Mouse (Mus musculus): Measurements from ENCODE around the gene Srsf1. TPM values are rescaled to one million over a fixed set of nuclear protein-coding genes. Genes with fewer than 3 reads are reported as not detected.

Gene Srsf1
- polyA plus RNA-seq, 1 experiment = 143 TPM

GRCm38 (mm10) chr11:88015161-88015560 lies 32.0 kb upstream of the Srsf1 start:
- Histone ChIP-seq H3K36me3 (ENCODE audit: control insufficient read depth, insufficient read depth) (no peaks in the 10 kb centered on the region), H3K79me3 (ENCODE audit: low read depth) (no peaks in the 10 kb centered on the region), H3K4me3 (ENCODE audit: insufficient read depth, poor library complexity, severe bottlenecking) (no peak overlapping the region), H3K79me2 (ENCODE audit: control insufficient read depth, insufficient read depth) (no peaks in the 10 kb centered on the region), H3ac (ENCODE audit: control insufficient read depth, insufficient read length, low read depth) (no peak overlapping the region), H3K27me3 (ENCODE audit: control insufficient read depth, insufficient read depth, insufficient read length) (peaks cover 4% of the 10 kb centered on the region)
- TF ChIP-seq CTCF (IDR thresholded peaks at IDR 0.05; ENCODE audit: control insufficient read depth, insufficient read depth, insufficient read length) (no peak), FOSL1 (IDR thresholded peaks at IDR 0.05; ENCODE audit: insufficient read depth, low read length, poor library complexity, severe bottlenecking) (no peak), CEBPB (IDR thresholded peaks at IDR 0.05; ENCODE audit: low read depth) (no peak), MYOD1 (IDR thresholded peaks at IDR 0.05; ENCODE audit: control insufficient read depth, insufficient read length, low read depth) (no peak)

GRCm38 (mm10) chr11:88015795-88016194 lies 31.4 kb upstream of the Srsf1 start:
- Histone ChIP-seq H3K4me3 (ENCODE audit: insufficient read depth, poor library complexity, severe bottlenecking) (no peak overlapping the region), H3ac (ENCODE audit: control insufficient read depth, insufficient read length, low read depth) (no peak overlapping the region), H3K79me3 (ENCODE audit: low read depth) (no peaks in the 10 kb centered on the region), H3K36me3 (ENCODE audit: control insufficient read depth, insufficient read depth) (no peaks in the 10 kb centered on the region), H3K79me2 (ENCODE audit: control insufficient read depth, insufficient read depth) (no peaks in the 10 kb centered on the region), H3K27me3 (ENCODE audit: control insufficient read depth, insufficient read depth, insufficient read length) (peaks cover 3% of the 10 kb centered on the region)
- TF ChIP-seq CTCF (IDR thresholded peaks at IDR 0.05; ENCODE audit: control insufficient read depth, insufficient read depth, insufficient read length) = no peak
- no peak for TF ChIP-seq MYOG (IDR thresholded peaks at IDR 0.05; ENCODE audit: control insufficient read depth, extremely low read depth, insufficient read length)
- TF ChIP-seq USF1 (IDR thresholded peaks at IDR 0.05; ENCODE audit: low read depth) = no peak
- TF ChIP-seq MYOD1 (IDR thresholded peaks at IDR 0.05; ENCODE audit: control insufficient read depth, insufficient read length, low read depth) = no peak
- TF ChIP-seq CEBPB (IDR thresholded peaks at IDR 0.05; ENCODE audit: low read depth) = no peak
- TF ChIP-seq FOSL1 (IDR thresholded peaks at IDR 0.05; ENCODE audit: insufficient read depth, low read length, poor library complexity, severe bottlenecking) = no peak
- no peak for TF ChIP-seq MAX (IDR thresholded peaks at IDR 0.05)

- TF ChIP-seq MYOG (IDR thresholded peaks at IDR 0.05; ENCODE audit: control insufficient read depth, extremely low read depth, insufficient read length) (no peak), CEBPB (IDR thresholded peaks at IDR 0.05; ENCODE audit: low read depth) (no peak), MYOD1 (IDR thresholded peaks at IDR 0.05; ENCODE audit: control insufficient read depth, insufficient read length, low read depth) (no peak), CTCF (IDR thresholded peaks at IDR 0.05; ENCODE audit: control insufficient read depth, insufficient read depth, insufficient read length) (no peak), USF1 (IDR thresholded peaks at IDR 0.05; ENCODE audit: low read depth) (no peak), MAX (IDR thresholded peaks at IDR 0.05) (no peak), FOSL1 (IDR thresholded peaks at IDR 0.05; ENCODE audit: insufficient read depth, low read length, poor library complexity, severe bottlenecking) (no peak)
- no peaks in the 10 kb centered on the region for H3K79me2 ChIP-seq (ENCODE audit: control insufficient read depth, insufficient read depth)
- no peaks in the 10 kb centered on the region for H3K79me3 ChIP-seq (ENCODE audit: low read depth)
- H3K27me3 ChIP-seq (ENCODE audit: control insufficient read depth, insufficient read depth, insufficient read length) = no peaks in the 10 kb centered on the region
- H3K4me3 ChIP-seq (ENCODE audit: insufficient read depth, poor library complexity, severe bottlenecking) = no peak overlapping the region
- H3K36me3 ChIP-seq (ENCODE audit: control insufficient read depth, insufficient read depth) = no peaks in the 10 kb centered on the region
- H3ac ChIP-seq (ENCODE audit: control insufficient read depth, insufficient read length, low read depth) = no peak overlapping the region
These were observed 23.2 kb upstream of the Srsf1 start for GRCm38 (mm10) chr11:88023933-88024332.

- Histone ChIP-seq H3K4me3 (ENCODE audit: insufficient read depth, poor library complexity, severe bottlenecking) (no peak overlapping the region), H3ac (ENCODE audit: control insufficient read depth, insufficient read length, low read depth) (no peak overlapping the region), H3K79me2 (ENCODE audit: control insufficient read depth, insufficient read depth) (no peaks in the 10 kb centered on the region), H3K36me3 (ENCODE audit: control insufficient read depth, insufficient read depth) (no peaks in the 10 kb centered on the region), H3K27me3 (ENCODE audit: control insufficient read depth, insufficient read depth, insufficient read length) (no peaks in the 10 kb centered on the region), H3K79me3 (ENCODE audit: low read depth) (no peaks in the 10 kb centered on the region)
- TF ChIP-seq CTCF (IDR thresholded peaks at IDR 0.05; ENCODE audit: control insufficient read depth, insufficient read depth, insufficient read length) (no peak), USF1 (IDR thresholded peaks at IDR 0.05; ENCODE audit: low read depth) (no peak), MAX (IDR thresholded peaks at IDR 0.05) (no peak), CEBPB (IDR thresholded peaks at IDR 0.05; ENCODE audit: low read depth) (no peak), MYOG (IDR thresholded peaks at IDR 0.05; ENCODE audit: control insufficient read depth, extremely low read depth, insufficient read length) (no peak), FOSL1 (IDR thresholded peaks at IDR 0.05; ENCODE audit: insufficient read depth, low read length, poor library complexity, severe bottlenecking) (no peak), MYOD1 (IDR thresholded peaks at IDR 0.05; ENCODE audit: control insufficient read depth, insufficient read length, low read depth) (no peak)
These were observed 19.7 kb upstream of the Srsf1 start for GRCm38 (mm10) chr11:88027391-88028035.

DNA sequence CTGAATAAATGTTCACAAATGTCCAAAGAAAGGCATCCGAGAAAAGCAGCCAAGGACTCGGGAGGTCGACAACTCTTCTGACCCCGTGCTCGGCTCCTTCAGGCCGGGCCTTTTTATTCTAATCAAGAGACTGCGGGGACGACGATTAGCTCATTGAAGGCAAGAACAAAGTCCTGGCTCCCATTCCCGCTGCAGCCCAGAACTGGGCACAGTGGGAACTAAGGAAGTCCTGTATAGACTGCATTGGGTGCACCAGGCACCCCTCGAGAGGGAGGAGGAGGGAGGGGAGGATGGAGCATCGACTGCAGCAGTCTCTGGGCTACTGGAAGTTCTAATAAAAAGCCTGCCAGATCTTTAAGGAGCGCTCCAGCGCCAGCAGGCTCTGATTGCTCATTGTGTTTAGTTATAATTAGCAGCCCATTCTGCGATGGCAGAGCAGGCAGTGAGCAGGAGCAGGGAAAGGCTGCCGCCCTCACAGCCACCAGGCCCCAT lies 18.9 kb upstream of the Srsf1 start:
- H3K27me3 ChIP-seq (ENCODE audit: control insufficient read depth, insufficient read depth, insufficient read length) = no peaks in the 10 kb centered on the region
- TF ChIP-seq USF1 (IDR thresholded peaks at IDR 0.05; ENCODE audit: low read depth) = no peak
- no peak for TF ChIP-seq MAX (IDR thresholded peaks at IDR 0.05)
- no peak for TF ChIP-seq CTCF (IDR thresholded peaks at IDR 0.05; ENCODE audit: control insufficient read depth, insufficient read depth, insufficient read length)
- no peak for TF ChIP-seq FOSL1 (IDR thresholded peaks at IDR 0.05; ENCODE audit: insufficient read depth, low read length, poor library complexity, severe bottlenecking)
- no peak for TF ChIP-seq CEBPB (IDR thresholded peaks at IDR 0.05; ENCODE audit: low read depth)
- no peak for TF ChIP-seq MYOG (IDR thresholded peaks at IDR 0.05; ENCODE audit: control insufficient read depth, extremely low read depth, insufficient read length)
- TF ChIP-seq MYOD1 (IDR thresholded peaks at IDR 0.05; ENCODE audit: control insufficient read depth, insufficient read length, low read depth) = no peak
- H3K79me3 ChIP-seq (ENCODE audit: low read depth) = no peaks in the 10 kb centered on the region
- H3K79me2 ChIP-seq (ENCODE audit: control insufficient read depth, insufficient read depth) = no peaks in the 10 kb centered on the region
- no peaks in the 10 kb centered on the region for H3K36me3 ChIP-seq (ENCODE audit: control insufficient read depth, insufficient read depth)
- H3ac ChIP-seq (ENCODE audit: control insufficient read depth, insufficient read length, low read depth) = no peak overlapping the region
- no peak overlapping the region for H3K4me3 ChIP-seq (ENCODE audit: insufficient read depth, poor library complexity, severe bottlenecking)

Data from C2C12 (cell line).